In genomic region chr8:96738576-96738975, GRCm38 (mm10) we compare ENCODE assay signal across 17 mouse cellular contexts.
"Had no signal": no experiment of that assay in that cellular context is flagged by ENCODE, and none has a peak within 500 bp of the region (broad histone marks: within the 10 kb centered on the region; RNA-seq: fewer than 3 reads in every experiment).

No protein-coding gene starts in this region.

- ATAC-seq: midbrain, embryonic 13.5 days had no signal

- H3K36me3 ChIP-seq: midbrain, embryonic 13.5 days; neural tube, embryonic 13.5 days; neural tube, embryonic 15.5 days had no signal

- H3K4me1 ChIP-seq: midbrain, embryonic 13.5 days; neural tube, embryonic 13.5 days; neural tube, embryonic 15.5 days had no signal

- H3K4me3 ChIP-seq: midbrain, embryonic 13.5 days; myocyte; neural tube, embryonic 13.5 days; neural tube, embryonic 15.5 days had no signal

- H3K9me3 ChIP-seq: midbrain, embryonic 13.5 days; neural tube, embryonic 13.5 days; neural tube, embryonic 15.5 days had no signal

- H3K27me3 ChIP-seq: midbrain, embryonic 13.5 days; neural tube, embryonic 13.5 days; neural tube, embryonic 15.5 days had no signal

- H3K27ac ChIP-seq: midbrain, embryonic 13.5 days; neural tube, embryonic 13.5 days; neural tube, embryonic 15.5 days had no signal

- DNase-seq: lung, adult 18-20 months; lung, embryonic 14.5 days; lung, postnatal 10 days; lung, postnatal 4 days; retina, postnatal 1 day; right cerebral cortex, adult 18-20 months; right cerebral cortex, postnatal 25 days; right cerebral cortex, postnatal 4 days; spleen, adult 18-20 months; thymus, adult 18-20 months; thymus, postnatal 14 days; thymus, postnatal 36 days had no signal

- H3K9ac ChIP-seq: lung, embryonic 14.5 days; midbrain, embryonic 13.5 days; neural tube, embryonic 13.5 days; neural tube, embryonic 15.5 days had no signal

- H3K4me2 ChIP-seq: lung, embryonic 14.5 days; midbrain, embryonic 11.5 days; midbrain, embryonic 13.5 days; neural tube, embryonic 13.5 days; neural tube, embryonic 15.5 days had no signal
